Mouse (Mus musculus): ENCODE measurements around the gene Fis1.

DNA sequence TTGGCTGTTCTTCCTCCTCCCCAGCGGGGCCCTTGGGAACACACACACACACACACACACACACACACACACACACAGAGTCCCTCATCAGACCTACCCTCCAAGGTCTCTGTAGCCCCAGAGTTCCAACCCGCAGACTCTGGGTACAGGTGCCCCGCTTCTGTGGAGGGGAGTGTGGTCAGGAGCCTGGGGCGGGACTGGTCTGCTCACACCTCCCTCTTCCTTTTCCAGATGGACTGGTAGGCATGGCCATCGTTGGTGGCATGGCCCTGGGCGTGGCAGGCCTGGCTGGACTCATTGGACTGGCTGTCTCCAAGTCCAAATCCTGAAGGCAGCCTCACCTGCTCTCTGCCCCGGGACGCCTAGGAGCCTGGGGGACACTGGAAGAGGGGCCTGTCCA is 12.6 kb downstream of the Fis1 start:
- no peak for TF ChIP-seq POLR2A (IDR thresholded peaks at IDR 0.05; ENCODE audit: low read depth, low read length)
- TF ChIP-seq CTCF (conservative IDR thresholded peaks at IDR 0.05 in 1 of 2, IDR thresholded peaks at IDR 0.05 in 1 of 2; ENCODE audit: low read depth in 2 of 2, low read length in 2 of 2): no peak
